Mouse (Mus musculus): ENCODE measurements around the gene Pax2.

DNA sequence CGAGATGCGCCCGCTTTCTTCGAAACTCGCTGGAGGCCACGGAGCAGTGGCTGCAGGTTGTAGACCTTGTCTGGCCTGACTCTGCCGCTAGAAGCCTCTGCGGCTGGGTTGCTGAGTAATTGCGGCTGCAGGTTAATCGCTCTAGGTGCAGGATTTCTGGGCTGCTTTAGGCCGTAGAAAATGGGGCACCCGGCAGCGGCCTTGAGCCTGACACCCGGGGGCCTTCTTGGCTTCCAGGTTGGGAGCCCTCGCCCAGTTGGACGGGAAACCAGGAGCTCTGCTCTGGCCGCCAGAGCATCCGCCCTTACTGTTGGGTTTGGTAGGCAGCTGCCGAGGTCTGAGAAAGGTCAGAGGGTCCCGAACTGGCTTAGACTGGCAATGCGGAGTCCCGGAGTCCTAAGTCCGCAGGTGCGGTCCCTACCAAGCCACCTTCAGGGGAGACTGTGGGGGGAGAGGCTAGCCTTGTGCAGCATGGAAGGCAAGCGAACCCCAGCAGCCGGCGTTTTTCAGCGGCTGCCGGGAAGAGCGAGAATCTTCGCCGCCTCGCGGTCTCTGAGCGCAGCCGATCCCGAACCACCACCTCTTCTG is 3.8 kb downstream of the Pax2 start:
- TF ChIP-seq ZNF384 (IDR thresholded peaks at IDR 0.05; ENCODE audit: low read depth, low read length) (no peak), POLR2A (IDR thresholded peaks at IDR 0.05; ENCODE audit: control insufficient read depth in 1 of 2, insufficient read depth in 1 of 2, low read depth in 1 of 2, low read length in 2 of 2, poor library complexity in 1 of 2) (no peak), EP300 (IDR thresholded peaks at IDR 0.05; ENCODE audit: low read depth in 1 of 2, low read length in 2 of 2) (no peak), JUND (IDR thresholded peaks at IDR 0.05; ENCODE audit: low read depth, low read length) (no peak), ZC3H11A (IDR thresholded peaks at IDR 0.05; ENCODE audit: low read depth, low read length) (no peak), MAX (IDR thresholded peaks at IDR 0.05; ENCODE audit: low read length) (no peak), RCOR1 (IDR thresholded peaks at IDR 0.05; ENCODE audit: low read depth, low read length) (no peak), CTCF (IDR thresholded peaks at IDR 0.05 in 2 of 3, conservative IDR thresholded peaks at IDR 0.05 in 1 of 3; ENCODE audit: control insufficient read depth in 1 of 3, insufficient read depth in 1 of 3, low read depth in 2 of 3, low read length in 3 of 3, poor library complexity in 1 of 3, severe bottlenecking in 1 of 3) (no peak), BHLHE40 (IDR thresholded peaks at IDR 0.05; ENCODE audit: borderline replicate concordance, low read depth, low read length) (no peak), ETS1 (IDR thresholded peaks at IDR 0.05; ENCODE audit: low read depth, low read length) (no peak), CHD1 (IDR thresholded peaks at IDR 0.05; ENCODE audit: low read depth, low read length) (no peak), CHD2 (IDR thresholded peaks at IDR 0.05; ENCODE audit: low read length) (no peak), SMC3 (IDR thresholded peaks at IDR 0.05; ENCODE audit: low read depth, low read length) (no peak), MAZ (IDR thresholded peaks at IDR 0.05; ENCODE audit: low read depth, low read length) (no peak)
